13 mouse cellular contexts compared by ENCODE assay signal in the genomic region with DNA sequence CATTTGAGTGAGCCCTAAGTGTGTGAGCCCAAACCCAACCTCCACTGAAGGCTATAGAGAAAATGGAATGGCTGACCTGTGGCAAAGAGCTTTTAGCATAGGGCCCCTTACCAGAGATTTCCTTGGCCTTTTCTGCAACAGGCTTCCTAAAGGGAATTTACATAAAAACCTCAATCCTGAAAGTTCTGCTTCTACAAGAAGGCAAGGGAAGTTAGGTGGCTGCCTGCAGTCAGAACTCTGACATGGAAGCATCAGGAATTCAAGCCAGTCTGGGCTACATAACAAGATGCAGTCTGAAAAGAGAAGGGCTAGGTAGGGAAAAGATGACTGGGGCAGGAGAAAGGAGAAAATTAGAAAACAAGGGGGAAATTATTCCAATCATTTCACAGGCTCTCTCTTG. TPM values are rescaled to one million over a fixed set of nuclear protein-coding genes. Genes with fewer than 3 reads are reported as not detected.
DNase-seq lines count a peak whose midpoint lies in the region; ATAC-seq and TF ChIP-seq lines count a peak whose summit lies in the region.
"Had no signal": no experiment of that assay in that cellular context is flagged by ENCODE, and none has a peak within 500 bp of the region (broad histone marks: within the 10 kb centered on the region; RNA-seq: fewer than 3 reads in every experiment).

No protein-coding gene starts in this region.

- TF ChIP-seq CTCF in thymus, adult 2 months (IDR thresholded peaks at IDR 0.05; ENCODE audit: borderline replicate concordance, control insufficient read depth, extremely low read depth, insufficient read depth, low read length, poor library complexity): no peak

- H3K4me2 ChIP-seq in forebrain, embryonic 13.5 days: peak overlapping the region; percentile 95
- no peak overlapping the region for H3K4me2 ChIP-seq in forebrain, embryonic 12.5 days
- peak overlapping the region; percentile 78 for H3K4me2 ChIP-seq in hindbrain, embryonic 14.5 days (replicated peaks)
- no peak overlapping the region for H3K4me2 ChIP-seq in hindbrain, embryonic 12.5 days (replicated peaks)
- H3K4me2 ChIP-seq in hindbrain, embryonic 16.5 days (ENCODE audit: low read length): peak overlapping the region; percentile 90

- peak; percentile 23 for DNase-seq in hindbrain, embryonic 14.5 days (ENCODE audit: low spot score)
- DNase-seq in neural tube, embryonic 10.5 days (ENCODE audit: extremely low spot score, low spot score): peak; percentile 20
- DNase-seq in left cerebral cortex, adult 9 months (ENCODE audit: low spot score in 2 of 2): no peak
- DNase-seq in thymus, adult 2 months: no peak
- DNase-seq: liver, embryonic 13.5 days had no signal

- H3K4me1 ChIP-seq in forebrain, embryonic 13.5 days: peaks cover 27% of the 10 kb centered on the region
- H3K4me1 ChIP-seq in forebrain, embryonic 12.5 days: peaks cover 28% of the 10 kb centered on the region
- peaks cover 16% of the 10 kb centered on the region for H3K4me1 ChIP-seq in hindbrain, embryonic 14.5 days (replicated peaks; ENCODE audit: control insufficient read depth, insufficient read depth, low read length)
- H3K4me1 ChIP-seq in hindbrain, embryonic 12.5 days: peaks cover 26% of the 10 kb centered on the region
- H3K4me1 ChIP-seq in hindbrain, embryonic 16.5 days (ENCODE audit: control insufficient read depth, insufficient read depth, low read depth, low read length): peaks cover 19% of the 10 kb centered on the region; the same call in 1 of the 2 replicates
- H3K4me1 ChIP-seq in thymus, adult 2 months (replicated peaks; ENCODE audit: control insufficient read depth, insufficient read depth, low read length): no peaks in the 10 kb centered on the region

- no peak overlapping the region for H3K9ac ChIP-seq in forebrain, embryonic 13.5 days
- no peak overlapping the region for H3K9ac ChIP-seq in forebrain, embryonic 12.5 days
- H3K9ac ChIP-seq in hindbrain, embryonic 14.5 days: no peak overlapping the region
- no peak overlapping the region for H3K9ac ChIP-seq in hindbrain, embryonic 12.5 days
- H3K9ac ChIP-seq in hindbrain, embryonic 16.5 days (ENCODE audit: low read depth, low read length): no peak overlapping the region
- H3K9ac ChIP-seq: intestine, embryonic 15.5 days; limb, embryonic 12.5 days; liver, embryonic 13.5 days had no signal

- no peaks in the 10 kb centered on the region for H3K9me3 ChIP-seq in forebrain, embryonic 13.5 days (replicated peaks)
- no peaks in the 10 kb centered on the region for H3K9me3 ChIP-seq in forebrain, embryonic 12.5 days
- H3K9me3 ChIP-seq in hindbrain, embryonic 14.5 days (ENCODE audit: control insufficient read depth, low read length): no peaks in the 10 kb centered on the region
- H3K9me3 ChIP-seq in hindbrain, embryonic 12.5 days (replicated peaks): no peaks in the 10 kb centered on the region
- H3K9me3 ChIP-seq in hindbrain, embryonic 16.5 days (ENCODE audit: control insufficient read depth, low read length): no peaks in the 10 kb centered on the region
- H3K9me3 ChIP-seq: intestine, embryonic 15.5 days; limb, embryonic 12.5 days; liver, embryonic 13.5 days had no signal

- no peak for ATAC-seq in forebrain, embryonic 13.5 days
- no peak for ATAC-seq in forebrain, embryonic 12.5 days (ENCODE audit: low FRiP score)
- no peak for ATAC-seq in hindbrain, embryonic 14.5 days (ENCODE audit: low FRiP score)
- ATAC-seq in hindbrain, embryonic 12.5 days (ENCODE audit: low FRiP score): no peak
- no peak for ATAC-seq in hindbrain, embryonic 16.5 days
- ATAC-seq: intestine, embryonic 15.5 days had no signal

- H3K36me3 ChIP-seq in forebrain, embryonic 13.5 days (ENCODE audit: poor library complexity, severe bottlenecking): no peaks in the 10 kb centered on the region
- no peaks in the 10 kb centered on the region for H3K36me3 ChIP-seq in forebrain, embryonic 12.5 days (replicated peaks)
- no peaks in the 10 kb centered on the region for H3K36me3 ChIP-seq in hindbrain, embryonic 14.5 days (replicated peaks; ENCODE audit: control insufficient read depth, insufficient read depth)
- H3K36me3 ChIP-seq in hindbrain, embryonic 12.5 days: no peaks in the 10 kb centered on the region
- no peaks in the 10 kb centered on the region for H3K36me3 ChIP-seq in hindbrain, embryonic 16.5 days (ENCODE audit: control insufficient read depth, insufficient read depth, low read length)
- no peaks in the 10 kb centered on the region for H3K36me3 ChIP-seq in thymus, adult 2 months (ENCODE audit: control insufficient read depth, insufficient read depth, low read length)
- H3K36me3 ChIP-seq: intestine, embryonic 15.5 days; limb, embryonic 12.5 days; liver, embryonic 13.5 days had no signal

- peaks cover 76% of the 10 kb centered on the region for H3K27me3 ChIP-seq in forebrain, embryonic 13.5 days
- H3K27me3 ChIP-seq in forebrain, embryonic 12.5 days: peaks cover 79% of the 10 kb centered on the region
- H3K27me3 ChIP-seq in hindbrain, embryonic 14.5 days (ENCODE audit: control insufficient read depth, insufficient read depth, low read length): peaks cover 79% of the 10 kb centered on the region
- H3K27me3 ChIP-seq in hindbrain, embryonic 12.5 days: peaks cover 79% of the 10 kb centered on the region
- peaks cover 46% of the 10 kb centered on the region for H3K27me3 ChIP-seq in hindbrain, embryonic 16.5 days (replicated peaks; ENCODE audit: control insufficient read depth, insufficient read depth, low read length)
- peaks cover 16% of the 10 kb centered on the region; the same call in 1 of the 2 replicates for H3K27me3 ChIP-seq in thymus, adult 2 months (ENCODE audit: control insufficient read depth, insufficient read depth, low read length)
- H3K27me3 ChIP-seq: CH12.LX had no signal

- peak overlapping the region; percentile 50 for H3K4me3 ChIP-seq in forebrain, embryonic 13.5 days
- no peak overlapping the region for H3K4me3 ChIP-seq in forebrain, embryonic 12.5 days (replicated peaks)
- peak overlapping the region; percentile 51; the same call in 1 of the 2 replicates for H3K4me3 ChIP-seq in hindbrain, embryonic 14.5 days (replicated peaks; ENCODE audit: low read length)
- H3K4me3 ChIP-seq in hindbrain, embryonic 12.5 days: no peak overlapping the region; the same call in 1 of the 2 replicates
- H3K4me3 ChIP-seq in hindbrain, embryonic 16.5 days (ENCODE audit: low read length): no peak overlapping the region
- H3K4me3 ChIP-seq in thymus, adult 2 months (ENCODE audit: control insufficient read depth, insufficient read depth, low read length): no peak overlapping the region

- no peak for TF ChIP-seq POLR2A in thymus, adult 2 months (IDR thresholded peaks at IDR 0.05; ENCODE audit: control insufficient read depth, extremely low read depth, insufficient read depth, low read length, poor library complexity)

- H3K27ac ChIP-seq in forebrain, embryonic 13.5 days: no peak overlapping the region
- H3K27ac ChIP-seq in forebrain, embryonic 12.5 days: no peak overlapping the region
- no peak overlapping the region for H3K27ac ChIP-seq in hindbrain, embryonic 14.5 days
- H3K27ac ChIP-seq in hindbrain, embryonic 12.5 days: no peak overlapping the region
- no peak overlapping the region for H3K27ac ChIP-seq in hindbrain, embryonic 16.5 days (ENCODE audit: low read depth, low read length)
- H3K27ac ChIP-seq in thymus, adult 2 months (ENCODE audit: control insufficient read depth, insufficient read depth, low read length): no peak overlapping the region
- H3K27ac ChIP-seq: intestine, embryonic 15.5 days; limb, embryonic 12.5 days; liver, embryonic 13.5 days had no signal

RNA-seq across cellular contexts. Expression of gene Rasgrf1, which starts 1.8 kb away (rescaled TPM):
- polyA plus RNA-seq in forebrain, embryonic 13.5 days (2015; fragmentation: Nextera tagmentation; extraction: Ambion mirVana): 1.7 and 2.1 TPM in 2 replicates
- polyA plus RNA-seq in forebrain, embryonic 12.5 days (2016; fragmentation: Nextera tagmentation; extraction: Ambion mirVana): 0.18 and 0.24 TPM in 2 replicates
- polyA plus RNA-seq in hindbrain, embryonic 14.5 days (2014; fragmentation: Nextera tagmentation; extraction: Ambion mirVana): 9.7 and 10.1 TPM in 2 replicates
- polyA plus RNA-seq in hindbrain, embryonic 12.5 days (2016; fragmentation: Nextera tagmentation; extraction: Ambion mirVana): 0.84 and 0.90 TPM in 2 replicates
- polyA plus RNA-seq in hindbrain, embryonic 16.5 days (2015; fragmentation: Nextera tagmentation; extraction: Ambion mirVana): 13.2 and 19.1 TPM in 2 replicates
- 0.11 and 0.22 TPM in 2 replicates for polyA plus RNA-seq in thymus, adult 2 months (2012; rRNA removed)
- polyA plus RNA-seq: embryonic facial prominence, embryonic 11.5 days; liver, embryonic 13.5 days had no signal

Comparison
In these comparisons a context has a peak if more than half of its experiments do, and no peak if none do; other contexts are left out.
1. H3K4me2 ChIP-seq: peak in forebrain, embryonic 13.5 days (single experiment), hindbrain, embryonic 14.5 days (single experiment) and hindbrain, embryonic 16.5 days (single experiment); none in forebrain, embryonic 12.5 days (single experiment) and hindbrain, embryonic 12.5 days (single experiment).
2. H3K4me3 ChIP-seq: peak in forebrain, embryonic 13.5 days (single experiment) and hindbrain, embryonic 14.5 days (single experiment); none in forebrain, embryonic 12.5 days (single experiment), hindbrain, embryonic 12.5 days (single experiment), hindbrain, embryonic 16.5 days (single experiment) and thymus, adult 2 months (single experiment).
3. DNase-seq: peak in hindbrain, embryonic 14.5 days (single experiment) and neural tube, embryonic 10.5 days (single experiment); none in left cerebral cortex, adult 9 months (0 of 2) and thymus, adult 2 months (single experiment).